Mouse (Mus musculus) midbrain, embryonic 12.5 days (tissue): ENCODE results near the gene Klhdc9. TPM values are rescaled to one million over a fixed set of nuclear protein-coding genes. Genes with fewer than 3 reads are reported as not detected.
"Not testable (repeated sequence)": the region's sequence is repeated elsewhere in the genome, so short reads cannot be mapped to it uniquely, and the experiment has no call there.

Experiments
- ATAC-seq: fragments of 200-750 bp; cut with Nextera tagmentation; 2 replicates; pipeline ENCODE4 v1.8.0; 2017; ENCODE audit warnings: low read depth, moderate TSS enrichment, moderate library complexity; ENCODE audit not compliant: low FRiP score
- H3K27ac ChIP-seq: fragments of 300-500 bp; sonication (generic); replicated peaks from 2 replicates; pipeline ENCODE4 v1.5.1; 2016; ENCODE audit warnings: mild to moderate bottlenecking
- H3K27me3 ChIP-seq: fragments of 300-500 bp; sonication (generic); 2 replicates; pipeline ENCODE4 v1.6.1; 2016; ENCODE audit warnings: mild to moderate bottlenecking
- H3K36me3 ChIP-seq: fragments of 300-500 bp; sonication (generic); 2 replicates; pipeline ENCODE4 v1.6.1; 2016
- H3K4me1 ChIP-seq: fragments of 300-500 bp; sonication (generic); 2 replicates; pipeline ENCODE4 v1.6.1; 2016
- H3K4me2 ChIP-seq: fragments of 300-500 bp; sonication (generic); replicated peaks from 2 replicates; pipeline ENCODE4 v1.6.1; 2016; ENCODE audit warnings: mild to moderate bottlenecking, moderate library complexity
- H3K4me3 ChIP-seq: fragments of 300-500 bp; sonication (generic); 2 replicates; pipeline ENCODE4 v1.5.1; 2016; ENCODE audit warnings: mild to moderate bottlenecking
- H3K9ac ChIP-seq: fragments of 300-500 bp; sonication (generic); replicated peaks from 2 replicates; pipeline ENCODE4 v1.6.1; 2016; ENCODE audit warnings: mild to moderate bottlenecking, moderate library complexity
- H3K9me3 ChIP-seq: fragments of 300-500 bp; sonication (generic); 2 replicates; pipeline ENCODE4 v1.6.1; 2016; ENCODE audit warnings: mild to moderate bottlenecking
- WGBS: fragments of 180-500 bp; shearing (Covaris S2); methylation state at CpG from one replicate; pipeline ENCODE4 v1.1.7; 2016; 5-methylcytosine and 5-hydroxymethylcytosine counted together
- polyA plus RNA-seq: library from polyadenylated mRNA; unstranded; fragments of >200 nt; fragmentation: Nextera tagmentation; extraction: Ambion mirVana; gene quantifications from 2 replicates; pipeline ENCODE4 v1.2.1, GENCODE M21; 2016

Gene Klhdc9
- polyA plus RNA-seq, 1 experiment from 2014 or later = 2.3 TPM

DNA sequence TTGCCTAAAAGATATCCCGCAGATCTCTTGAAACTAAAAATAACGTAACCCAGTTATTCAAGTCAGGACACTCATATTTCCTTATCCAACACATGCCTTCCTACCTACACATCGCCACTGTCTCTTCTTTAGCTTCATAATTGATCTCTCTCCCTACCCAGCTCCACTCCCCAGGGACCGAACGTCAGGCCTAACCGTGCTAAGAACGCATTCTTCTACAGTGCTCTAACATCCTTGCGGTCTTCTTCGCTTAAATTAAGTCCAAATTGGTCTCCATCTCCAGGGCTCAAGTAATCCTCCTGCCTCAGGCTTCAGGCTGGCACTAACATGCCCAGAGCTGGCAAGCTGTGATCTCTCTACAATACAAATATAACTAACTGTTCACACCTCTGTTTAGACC is 32.4 kb downstream of the Klhdc9 start:
- ATAC-seq = no peak
- Histone ChIP-seq H3K27me3 (no peaks in the 10 kb centered on the region), H3K36me3 (0 out of 2 replicates have a peak, but pooled peaks cover 3% of the 10 kb centered on the region), H3K9ac (peak overlapping the region; percentile 85), H3K27ac (peak overlapping the region; percentile 98), H3K9me3 (no peaks in the 10 kb centered on the region), H3K4me2 (peak overlapping the region; percentile 78), H3K4me1 (peaks cover 34% of the 10 kb centered on the region), H3K4me3 (peak overlapping the region; percentile 88)
- 43% methylated on average over 9 of the region's 9 CpGs for WGBS

DNA sequence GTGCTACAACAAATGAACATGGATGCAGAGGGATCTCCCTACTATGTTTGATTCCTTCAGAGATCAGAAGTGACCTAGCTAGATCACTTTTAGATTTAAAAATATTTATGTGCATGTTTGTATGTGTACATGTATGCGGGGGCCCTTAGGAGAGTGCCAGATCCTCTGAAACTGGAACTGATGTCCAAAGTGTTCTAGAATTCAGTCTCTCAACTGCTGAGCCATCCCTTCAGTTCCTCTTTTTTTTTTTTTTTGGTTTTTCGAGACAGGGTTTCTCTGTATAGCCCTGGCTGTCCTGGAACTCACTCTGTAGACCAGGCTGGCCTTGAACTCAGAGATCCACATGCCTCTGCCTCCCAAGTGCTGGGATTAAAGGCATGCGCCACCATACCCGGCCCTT is 34.0 kb downstream of the Klhdc9 start:
- peaks cover 28% of the 10 kb centered on the region for H3K4me1 ChIP-seq
- not testable (repeated sequence) for H3K36me3 ChIP-seq, H3K27me3 ChIP-seq, H3K4me3 ChIP-seq, H3K9ac ChIP-seq, H3K9me3 ChIP-seq, H3K4me2 ChIP-seq, ATAC-seq, H3K27ac ChIP-seq
- 90% methylated on average over 4 of the region's 4 CpGs for WGBS

DNA sequence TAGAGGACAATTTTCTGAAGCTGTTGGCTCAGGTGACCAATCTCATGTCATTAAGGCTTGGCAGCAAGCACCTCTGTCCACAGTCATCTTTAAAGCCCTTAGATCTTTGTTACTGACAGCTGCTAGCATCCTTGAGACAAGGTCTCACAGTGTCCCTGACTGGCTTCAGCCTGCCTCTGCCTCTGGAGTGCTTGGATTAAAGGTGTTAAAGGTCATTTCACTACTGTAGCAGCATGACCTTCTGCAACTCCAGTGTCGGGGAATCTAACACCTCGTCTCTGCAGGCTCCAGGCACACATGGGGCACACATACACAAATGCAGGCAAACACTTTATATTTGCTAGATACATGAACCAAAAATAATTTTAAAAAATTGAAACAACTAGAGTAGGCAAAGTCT is 35.0 kb downstream of the Klhdc9 start:
- no peak overlapping the region for H3K27ac ChIP-seq
- no peak overlapping the region for H3K9ac ChIP-seq
- peaks cover 19% of the 10 kb centered on the region for H3K4me1 ChIP-seq
- no peak overlapping the region for H3K4me2 ChIP-seq
- no peak for ATAC-seq
- no peaks in the 10 kb centered on the region for H3K36me3 ChIP-seq
- H3K27me3 ChIP-seq = no peaks in the 10 kb centered on the region
- H3K4me3 ChIP-seq = no peak overlapping the region
- WGBS = 89% methylated on average over 2 of the region's 2 CpGs
- H3K9me3 ChIP-seq = no peaks in the 10 kb centered on the region

DNA sequence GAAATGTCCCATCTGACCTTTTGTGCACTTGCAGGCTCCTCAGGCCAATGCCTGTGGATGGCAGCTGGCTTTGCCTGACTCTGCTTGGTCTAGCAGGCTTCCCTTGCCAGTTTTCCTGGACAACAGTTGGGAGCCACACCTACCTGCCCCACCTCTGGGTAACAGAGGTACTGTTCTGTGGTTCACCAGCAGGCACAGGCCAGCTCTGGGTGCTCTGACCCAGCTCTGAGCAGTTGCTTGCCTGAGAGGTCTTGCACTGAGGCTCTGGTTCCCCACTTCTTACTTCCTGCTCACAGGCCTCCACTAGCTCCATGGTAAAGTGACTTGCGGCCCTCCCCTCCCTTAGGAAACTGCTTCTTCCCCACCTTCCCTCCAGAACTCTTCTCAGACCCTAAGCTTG is 38.6 kb downstream of the Klhdc9 start:
- 85% methylated on average over 1 of the region's 1 CpGs for WGBS

DNA sequence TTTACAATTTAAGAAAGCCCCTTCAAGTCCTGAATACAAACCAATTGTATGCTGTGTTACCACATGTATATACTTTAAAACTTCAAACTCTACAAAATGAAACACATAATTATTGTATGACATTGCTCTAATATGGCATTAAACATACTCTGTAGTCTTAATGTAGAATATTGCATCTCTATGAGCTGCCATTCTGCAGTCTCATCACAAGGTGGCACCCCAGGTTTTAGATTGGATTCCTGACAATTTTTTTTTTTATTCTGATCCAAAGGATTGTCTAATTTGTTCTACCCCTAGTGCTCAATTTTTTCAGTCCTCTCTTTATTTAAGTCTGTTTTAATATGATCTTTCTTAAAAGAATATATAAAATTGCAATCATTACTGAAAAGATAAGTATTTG is 39.2 kb downstream of the Klhdc9 start:
- no peak overlapping the region for H3K27ac ChIP-seq
- H3K9ac ChIP-seq = no peak overlapping the region
- no peaks in the 10 kb centered on the region for H3K27me3 ChIP-seq
- no peak for ATAC-seq
- H3K4me2 ChIP-seq = no peak overlapping the region
- no peaks in the 10 kb centered on the region for H3K9me3 ChIP-seq
- no peaks in the 10 kb centered on the region for H3K36me3 ChIP-seq
- H3K4me3 ChIP-seq = no peak overlapping the region
- no peaks in the 10 kb centered on the region for H3K4me1 ChIP-seq

More for the DNA sequence above, 38.6 kb downstream of the Klhdc9 start:
- H3K4me3 ChIP-seq = no peak overlapping the region
- no peaks in the 10 kb centered on the region for H3K4me1 ChIP-seq
- no peak overlapping the region for H3K27ac ChIP-seq
- H3K27me3 ChIP-seq = no peaks in the 10 kb centered on the region
- H3K36me3 ChIP-seq = no peaks in the 10 kb centered on the region
- no peak for ATAC-seq
- H3K4me2 ChIP-seq = no peak overlapping the region
- H3K9ac ChIP-seq = no peak overlapping the region
- no peaks in the 10 kb centered on the region for H3K9me3 ChIP-seq

DNA sequence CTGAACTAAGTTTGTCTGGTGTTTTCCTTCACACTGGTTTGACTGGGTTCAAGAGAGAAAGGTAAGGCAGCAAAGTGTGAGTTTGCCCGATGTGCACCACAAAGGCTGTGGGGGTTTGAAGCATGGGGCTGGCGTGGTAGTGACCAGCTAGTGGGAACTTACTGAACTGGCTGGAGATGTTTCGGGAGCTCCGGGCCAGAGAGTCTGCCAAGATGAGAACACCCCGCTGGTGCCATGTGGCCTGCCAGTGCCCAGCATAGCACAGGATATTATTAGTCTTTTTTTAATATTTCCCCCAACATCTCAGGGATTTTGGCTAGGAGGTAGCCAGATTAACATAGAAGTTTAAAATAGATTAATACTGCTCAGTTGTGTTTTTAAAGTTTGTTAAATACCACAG is 40.4 kb downstream of the Klhdc9 start:
- 14% methylated on average over 5 of the region's 5 CpGs for WGBS

DNA sequence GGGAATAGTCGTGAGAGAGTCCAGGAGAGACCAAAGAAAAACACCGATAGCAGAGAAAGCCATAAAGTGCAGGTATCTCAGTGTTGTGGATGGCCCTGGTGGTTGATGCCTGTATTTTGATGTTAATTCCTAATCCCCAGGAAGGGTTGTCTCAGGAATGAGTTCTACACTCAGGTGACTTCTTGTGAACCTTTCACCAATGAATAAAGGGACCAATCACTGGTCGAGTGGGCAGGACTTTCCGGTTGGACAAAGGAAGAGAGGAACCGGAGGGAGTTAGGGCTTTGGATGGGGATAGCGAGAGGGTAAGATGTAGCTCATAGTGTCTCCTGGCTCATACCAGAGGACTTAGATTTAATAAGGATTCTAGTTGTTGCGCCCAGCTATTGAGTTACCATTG is 40.9 kb downstream of the Klhdc9 start:
- no peak for ATAC-seq
- 13% methylated on average over 7 of the region's 7 CpGs for WGBS
- no peaks in the 10 kb centered on the region for H3K4me1 ChIP-seq
- no peak overlapping the region for H3K27ac ChIP-seq
- H3K4me2 ChIP-seq = no peak overlapping the region
- no peaks in the 10 kb centered on the region for H3K36me3 ChIP-seq
- H3K9me3 ChIP-seq = no peaks in the 10 kb centered on the region
- no peak overlapping the region for H3K9ac ChIP-seq
- H3K27me3 ChIP-seq = no peaks in the 10 kb centered on the region
- H3K4me3 ChIP-seq = no peak overlapping the region

More for the DNA sequence above, 40.4 kb downstream of the Klhdc9 start:
- Histone ChIP-seq H3K27me3 (no peaks in the 10 kb centered on the region), H3K4me3 (no peak overlapping the region), H3K27ac (no peak overlapping the region), H3K9ac (no peak overlapping the region), H3K4me2 (no peak overlapping the region), H3K36me3 (no peaks in the 10 kb centered on the region), H3K4me1 (no peaks in the 10 kb centered on the region), H3K9me3 (no peaks in the 10 kb centered on the region)
- ATAC-seq = no peak

DNA sequence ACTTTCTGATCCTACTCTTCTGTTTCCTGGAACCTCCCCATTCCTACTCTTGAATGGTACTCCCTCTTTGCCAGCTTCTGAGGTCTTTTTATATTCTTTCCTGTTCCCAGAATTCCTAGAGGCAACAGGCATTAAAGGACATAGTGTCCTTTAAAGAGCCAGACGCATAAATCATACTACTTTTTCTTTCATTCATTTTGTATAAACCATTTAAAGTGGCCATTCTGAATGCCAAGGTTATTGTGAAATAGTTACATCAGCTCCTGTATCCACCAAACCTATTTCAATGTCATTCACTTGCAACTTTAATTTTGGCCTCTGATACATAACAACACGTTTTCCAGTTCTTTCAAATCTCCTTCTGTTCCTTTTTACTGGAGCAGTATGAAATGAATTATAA is 51.3 kb downstream of the Klhdc9 start:
- Histone ChIP-seq H3K36me3 (no peaks in the 10 kb centered on the region), H3K4me1 (no peaks in the 10 kb centered on the region), H3K27me3 (0 out of 2 replicates have a peak, but pooled peaks cover 4% of the 10 kb centered on the region), H3K9me3 (no peaks in the 10 kb centered on the region), H3K27ac (no peak overlapping the region), H3K9ac (no peak overlapping the region), H3K4me3 (no peak overlapping the region), H3K4me2 (no peak overlapping the region)
- ATAC-seq = no peak
- WGBS = 73% methylated on average over 2 of the region's 2 CpGs

Other genes starting within 250 kb of the Klhdc9 start
- gene Cfap126, start 246.9 kb downstream of the Klhdc9 start, polyA plus RNA-seq = 1.7 and 3.6 TPM in 2 replicates
- 225 and 229 TPM in 2 replicates for gene Sdhc, start 210.2 kb downstream of the Klhdc9 start, polyA plus RNA-seq
- 0.33 and 0.94 TPM in 2 replicates for gene Mpz, start 210.1 kb downstream of the Klhdc9 start, polyA plus RNA-seq
- 20.4 and 20.8 TPM in 2 replicates for gene Pcp4l1, start 164.5 kb downstream of the Klhdc9 start, polyA plus RNA-seq
- 0.11 and 0.47 TPM in 2 replicates for gene Nr1i3, start 146.8 kb downstream of the Klhdc9 start, polyA plus RNA-seq
- gene Tomm40l, start 138.3 kb downstream of the Klhdc9 start, polyA plus RNA-seq = 28.5 and 33.4 TPM in 2 replicates
- 2.9 and 6.6 TPM in 2 replicates for gene Apoa2, start 135.7 kb downstream of the Klhdc9 start, polyA plus RNA-seq
- 22.3 and 28.4 TPM in 2 replicates for gene Fcer1g, start 126.4 kb downstream of the Klhdc9 start, polyA plus RNA-seq
- gene Adamts4, start 110.4 kb downstream of the Klhdc9 start, polyA plus RNA-seq = 8.2 and 9.2 TPM in 2 replicates
- 224 and 226 TPM in 2 replicates for gene Ndufs2, start 109.4 kb downstream of the Klhdc9 start, polyA plus RNA-seq
- gene B4galt3, start 90.5 kb downstream of the Klhdc9 start, polyA plus RNA-seq = 72.1 and 80.6 TPM in 2 replicates
- gene Ppox, start 79.6 kb downstream of the Klhdc9 start, polyA plus RNA-seq = 61.4 and 61.5 TPM in 2 replicates
- gene Usp21, start 72.8 kb downstream of the Klhdc9 start, polyA plus RNA-seq = 113 and 119 TPM in 2 replicates
- 106 TPM in 2 replicates for gene Ufc1, start 65.8 kb downstream of the Klhdc9 start, polyA plus RNA-seq
- 49.3 and 51.9 TPM in 2 replicates for gene Dedd, start 31.7 kb downstream of the Klhdc9 start, polyA plus RNA-seq
- 45.9 and 49.7 TPM in 2 replicates for gene Nit1, start 15.2 kb downstream of the Klhdc9 start, polyA plus RNA-seq
- gene Pfdn2, start 15.1 kb downstream of the Klhdc9 start, polyA plus RNA-seq = 140 and 149 TPM in 2 replicates
- gene Nectin4, start 9.3 kb upstream of the Klhdc9 start, polyA plus RNA-seq = 0.88 and 1.4 TPM in 2 replicates
- gene Arhgap30, start 28.2 kb upstream of the Klhdc9 start, polyA plus RNA-seq = 1.0 and 1.4 TPM in 2 replicates
- 175 and 190 TPM in 2 replicates for gene Usf1, start 50.5 kb upstream of the Klhdc9 start, polyA plus RNA-seq
- gene Tstd1, start 58.1 kb upstream of the Klhdc9 start, polyA plus RNA-seq = 9.9 and 10.5 TPM in 2 replicates
- 10.1 and 12.4 TPM in 2 replicates for gene F11r, start 76.7 kb upstream of the Klhdc9 start, polyA plus RNA-seq
- 19.0 and 21.8 TPM in 2 replicates for gene Alyref2, start 142.7 kb upstream of the Klhdc9 start, polyA plus RNA-seq
- gene Itln1, start 174.5 kb upstream of the Klhdc9 start, polyA plus RNA-seq = not detected in 2 replicates
- gene Cd244a, start 198.4 kb upstream of the Klhdc9 start, polyA plus RNA-seq = not detected in 2 replicates
- 0.10 TPM in 1 of 2 replicates, not detected in the other for gene Ly9, start 246.6 kb upstream of the Klhdc9 start, polyA plus RNA-seq